Mouse (Mus musculus) heart, postnatal 36 days (tissue): ENCODE data around the gene Senp5. TPM values are rescaled to one million over a fixed set of nuclear protein-coding genes. Genes with fewer than 3 reads are reported as not detected.

Experiments
- microRNA-seq, 2 experiments: library from miRNA; unstranded; fragments of <30 nt; microRNA quantifications; one replicate each; pipeline ENCODE4 v1.2.0; 2021; ENCODE audit warnings: borderline number of aligned reads in 2 of 2
- total RNA-seq, 2 experiments: library from RNA; stranded (reverse); gene quantifications; 2 replicates each; pipeline ENCODE4 v1.2.3; 2021

Gene Senp5
- total RNA-seq, 2 experiments from 2014 or later = 10.4 to 12.4 TPM

Small RNA genes within 50 kb of the gene (microRNA-seq; reads per million reads assigned to microRNA genes)
- gene Gm26269 = 0 reads per million in 2 experiments

Other genes with a start within 250 kb of the Senp5 start
- not detected for gene Meltf, start 124.5 kb downstream of the Senp5 start, total RNA-seq
- gene Pigz, start 69.4 kb downstream of the Senp5 start, total RNA-seq = 1 to 10 TPM in 1 of 2 experiments, under 1 TPM in 1; 0.81 to 2.0 TPM
- gene 0610012G03Rik, start 54.8 kb downstream of the Senp5 start, total RNA-seq = 10 to 100 TPM; 74.5 to 75.6 TPM
- 10 to 100 TPM; 23.6 to 27.0 TPM for gene Ncbp2, start 54.8 kb downstream of the Senp5 start, total RNA-seq
- gene Pak2, start 76.1 kb upstream of the Senp5 start, total RNA-seq = 10 to 100 TPM; 26.1 to 26.7 TPM
- 10 to 100 TPM; 17.7 to 18.7 TPM for gene Pigx, start 96.5 kb upstream of the Senp5 start, total RNA-seq
- 10 to 100 TPM; 10.1 to 10.5 TPM for gene Cep19, start 96.5 kb upstream of the Senp5 start, total RNA-seq
- 1 to 10 TPM; 4.7 to 5.2 TPM for gene Nrros, start 162.3 kb upstream of the Senp5 start, total RNA-seq
- gene Bex6, start 176.5 kb upstream of the Senp5 start, total RNA-seq = not detected
- 10 to 100 TPM; 11.5 to 14.0 TPM for gene Fbxo45, start 243.9 kb upstream of the Senp5 start, total RNA-seq
- 1 to 10 TPM; 6.8 to 8.0 TPM for gene Wdr53, start 243.9 kb upstream of the Senp5 start, total RNA-seq